Mouse (Mus musculus): ENCODE results near the gene Plk4. TPM values are rescaled to one million over a fixed set of nuclear protein-coding genes. Genes with fewer than 3 reads are reported as not detected.

The Plk4 gene
- polyA plus RNA-seq (2016; fragmentation: Nextera tagmentation; extraction: Ambion mirVana), result 47.4 and 47.9 TPM in 2 replicates

- ATAC-seq (ENCODE audit: insufficient number of reproducible peaks, low FRiP score), result peak; percentile 98
- H3K4me2 ChIP-seq, result peak within 1 kb of the TSS; percentile 92
- peak within 1 kb of the TSS; percentile 98 for H3K4me3 ChIP-seq
- H3K27ac ChIP-seq (ENCODE audit: poor library complexity, severe bottlenecking), result peak within 1 kb of the TSS; percentile 78
- WGBS, result 2% methylated on average over 66 of the region's 66 CpGs
- H3K4me1 ChIP-seq (replicated peaks), result peaks cover 4% of the 10 kb centered on the region; the same call in 1 of the 2 replicates
- H3K27me3 ChIP-seq (replicated peaks), result no peaks in the 10 kb centered on the region
- H3K36me3 ChIP-seq, result peaks cover 8% of the 10 kb centered on the region
- H3K9me3 ChIP-seq (replicated peaks), result no peaks in the 10 kb centered on the region
- peak within 1 kb of the TSS; percentile 94 for H3K9ac ChIP-seq
Observed at GRCm38 (mm10) chr3:40799530-40800372, at the start of gene Plk4. TSS of gene Plk4 (plus strand) at chr3:40800019.

GRCm38 (mm10) chr3:40760746-40761145 lies 39.1 kb upstream of the Plk4 start:
- 79% methylated on average over 3 of the region's 3 CpGs for WGBS
- H3K36me3 ChIP-seq, result peaks cover 23% of the 10 kb centered on the region
- H3K9me3 ChIP-seq (replicated peaks), result no peaks in the 10 kb centered on the region
- H3K9ac ChIP-seq, result no peak overlapping the region
- H3K4me1 ChIP-seq (replicated peaks), result no peaks in the 10 kb centered on the region
- H3K27me3 ChIP-seq (replicated peaks), result no peaks in the 10 kb centered on the region
- no peak overlapping the region for H3K27ac ChIP-seq (ENCODE audit: poor library complexity, severe bottlenecking)
- no peak overlapping the region for H3K4me3 ChIP-seq
- no peak overlapping the region for H3K4me2 ChIP-seq
- no peak for ATAC-seq (ENCODE audit: insufficient number of reproducible peaks, low FRiP score)

- ATAC-seq (ENCODE audit: insufficient number of reproducible peaks, low FRiP score), result no peak
Observed at GRCm38 (mm10) chr3:40761312-40761711, 38.5 kb upstream of the Plk4 start.

GRCm38 (mm10) chr3:40793783-40794182 lies 6.0 kb upstream of the Plk4 start:
- Histone ChIP-seq H3K4me3 (no peak overlapping the region), H3K9ac (no peak overlapping the region), H3K4me2 (no peak overlapping the region), H3K27ac (ENCODE audit: poor library complexity, severe bottlenecking) (no peak overlapping the region), H3K4me1 (replicated peaks) (no peaks in the 10 kb centered on the region), H3K9me3 (replicated peaks) (no peaks in the 10 kb centered on the region), H3K36me3 (peaks cover 10% of the 10 kb centered on the region), H3K27me3 (replicated peaks) (no peaks in the 10 kb centered on the region)
- WGBS, result 77% methylated on average over 2 of the region's 2 CpGs
- ATAC-seq (ENCODE audit: insufficient number of reproducible peaks, low FRiP score), result no peak

More at GRCm38 (mm10) chr3:40761312-40761711, 38.5 kb upstream of the Plk4 start:
- H3K9me3 ChIP-seq (replicated peaks), result no peaks in the 10 kb centered on the region
- H3K9ac ChIP-seq, result no peak overlapping the region
- 86% methylated on average over 2 of the region's 2 CpGs for WGBS
- no peak overlapping the region for H3K4me2 ChIP-seq
- H3K36me3 ChIP-seq, result peaks cover 22% of the 10 kb centered on the region
- H3K27me3 ChIP-seq (replicated peaks), result no peaks in the 10 kb centered on the region
- no peak overlapping the region for H3K4me3 ChIP-seq
- H3K4me1 ChIP-seq (replicated peaks), result no peaks in the 10 kb centered on the region
- no peak overlapping the region for H3K27ac ChIP-seq (ENCODE audit: poor library complexity, severe bottlenecking)

GRCm38 (mm10) chr3:40798054-40798453 lies 1.8 kb upstream of the Plk4 start:
- Histone ChIP-seq H3K9me3 (replicated peaks) (no peaks in the 10 kb centered on the region), H3K4me2 (no peak overlapping the region), H3K4me1 (replicated peaks) (peaks cover 4% of the 10 kb centered on the region; the same call in 1 of the 2 replicates), H3K9ac (no peak overlapping the region), H3K4me3 (no peak overlapping the region), H3K36me3 (peaks cover 6% of the 10 kb centered on the region), H3K27me3 (replicated peaks) (no peaks in the 10 kb centered on the region), H3K27ac (ENCODE audit: poor library complexity, severe bottlenecking) (no peak overlapping the region)
- 62% methylated on average over 1 of the region's 1 CpGs for WGBS
- no peak for ATAC-seq (ENCODE audit: insufficient number of reproducible peaks, low FRiP score)

- H3K27me3 ChIP-seq (replicated peaks), result no peaks in the 10 kb centered on the region
- 33% methylated on average over 7 of the region's 7 CpGs for WGBS
- ATAC-seq (ENCODE audit: insufficient number of reproducible peaks, low FRiP score), result no peak
- no peaks in the 10 kb centered on the region for H3K9me3 ChIP-seq (replicated peaks)
- no peak overlapping the region for H3K27ac ChIP-seq (ENCODE audit: poor library complexity, severe bottlenecking)
- H3K9ac ChIP-seq, result no peak overlapping the region
- peaks cover 6% of the 10 kb centered on the region for H3K36me3 ChIP-seq
- H3K4me3 ChIP-seq, result no peak overlapping the region
- no peak overlapping the region for H3K4me2 ChIP-seq
- H3K4me1 ChIP-seq (replicated peaks), result peaks cover 4% of the 10 kb centered on the region; the same call in 1 of the 2 replicates
Observed at GRCm38 (mm10) chr3:40798500-40798899, 1.3 kb upstream of the Plk4 start.

- H3K27me3 ChIP-seq (replicated peaks), result no peaks in the 10 kb centered on the region
- peak overlapping the region; percentile 78 for H3K27ac ChIP-seq (ENCODE audit: poor library complexity, severe bottlenecking)
- H3K9me3 ChIP-seq (replicated peaks), result no peaks in the 10 kb centered on the region
- H3K4me1 ChIP-seq (replicated peaks), result peaks cover 4% of the 10 kb centered on the region; the same call in 1 of the 2 replicates
- H3K9ac ChIP-seq, result peak overlapping the region; percentile 94
- peak overlapping the region; percentile 98 for H3K4me3 ChIP-seq
- ATAC-seq (ENCODE audit: insufficient number of reproducible peaks, low FRiP score), result peak; percentile 76
- peaks cover 14% of the 10 kb centered on the region for H3K36me3 ChIP-seq
- WGBS, result under 1% methylated on average over 27 of the region's 37 CpGs
- H3K4me2 ChIP-seq, result peak overlapping the region; percentile 92
Observed at GRCm38 (mm10) chr3:40800373-40800823, 579 bp downstream of the Plk4 start.

- ATAC-seq (ENCODE audit: insufficient number of reproducible peaks, low FRiP score), result no peak
- Histone ChIP-seq H3K27ac (ENCODE audit: poor library complexity, severe bottlenecking) (no peak overlapping the region), H3K4me1 (replicated peaks) (no peaks in the 10 kb centered on the region), H3K9ac (no peak overlapping the region), H3K4me2 (no peak overlapping the region), H3K27me3 (replicated peaks) (no peaks in the 10 kb centered on the region), H3K36me3 (peaks cover 46% of the 10 kb centered on the region), H3K4me3 (no peak overlapping the region), H3K9me3 (replicated peaks) (no peaks in the 10 kb centered on the region)
- 78% methylated on average over 2 of the region's 2 CpGs for WGBS
Observed at GRCm38 (mm10) chr3:40806871-40807270, 7.1 kb downstream of the Plk4 start.

- H3K4me1 ChIP-seq (replicated peaks), result no peaks in the 10 kb centered on the region
- ATAC-seq (ENCODE audit: insufficient number of reproducible peaks, low FRiP score), result no peak
- H3K36me3 ChIP-seq, result peaks cover 54% of the 10 kb centered on the region
- H3K9me3 ChIP-seq (replicated peaks), result no peaks in the 10 kb centered on the region
- H3K27me3 ChIP-seq (replicated peaks), result no peaks in the 10 kb centered on the region
- 95% methylated on average over 10 of the region's 10 CpGs for WGBS
- no peak overlapping the region for H3K4me3 ChIP-seq
- H3K9ac ChIP-seq, result no peak overlapping the region
- H3K27ac ChIP-seq (ENCODE audit: poor library complexity, severe bottlenecking), result no peak overlapping the region
- H3K4me2 ChIP-seq, result no peak overlapping the region
Observed at GRCm38 (mm10) chr3:40808686-40809085, 8.9 kb downstream of the Plk4 start.

GRCm38 (mm10) chr3:40809894-40810293 lies 10.1 kb downstream of the Plk4 start:
- Histone ChIP-seq H3K4me1 (replicated peaks) (no peaks in the 10 kb centered on the region), H3K9me3 (replicated peaks) (no peaks in the 10 kb centered on the region), H3K9ac (no peak overlapping the region), H3K4me3 (no peak overlapping the region), H3K27me3 (replicated peaks) (no peaks in the 10 kb centered on the region), H3K27ac (ENCODE audit: poor library complexity, severe bottlenecking) (no peak overlapping the region), H3K4me2 (no peak overlapping the region), H3K36me3 (peaks cover 59% of the 10 kb centered on the region)
- no peak for ATAC-seq (ENCODE audit: insufficient number of reproducible peaks, low FRiP score)
- 87% methylated on average over 2 of the region's 2 CpGs for WGBS

- no peaks in the 10 kb centered on the region for H3K9me3 ChIP-seq (replicated peaks)
- 95% methylated on average over 2 of the region's 2 CpGs for WGBS
- no peak overlapping the region for H3K27ac ChIP-seq (ENCODE audit: poor library complexity, severe bottlenecking)
- H3K4me3 ChIP-seq, result no peak overlapping the region
- no peak overlapping the region for H3K4me2 ChIP-seq
- H3K36me3 ChIP-seq, result peaks cover 61% of the 10 kb centered on the region
- no peaks in the 10 kb centered on the region for H3K4me1 ChIP-seq (replicated peaks)
- no peak for ATAC-seq (ENCODE audit: insufficient number of reproducible peaks, low FRiP score)
- H3K9ac ChIP-seq, result no peak overlapping the region
- no peaks in the 10 kb centered on the region for H3K27me3 ChIP-seq (replicated peaks)
Observed at GRCm38 (mm10) chr3:40813275-40813674, 13.5 kb downstream of the Plk4 start.

All from heart, embryonic 12.5 days (tissue).